Mouse (Mus musculus) thymus, postnatal 4 days (tissue): ENCODE measurements around the gene Ick.
"Not testable (repeated sequence)": the region's sequence is repeated elsewhere in the genome, so short reads cannot be mapped to it uniquely, and the experiment has no call there.

Experiments used
- DNase-seq: peaks from one replicate; pipeline ENCODE4 v3.0.0; 2021

Ick gene

DNA sequence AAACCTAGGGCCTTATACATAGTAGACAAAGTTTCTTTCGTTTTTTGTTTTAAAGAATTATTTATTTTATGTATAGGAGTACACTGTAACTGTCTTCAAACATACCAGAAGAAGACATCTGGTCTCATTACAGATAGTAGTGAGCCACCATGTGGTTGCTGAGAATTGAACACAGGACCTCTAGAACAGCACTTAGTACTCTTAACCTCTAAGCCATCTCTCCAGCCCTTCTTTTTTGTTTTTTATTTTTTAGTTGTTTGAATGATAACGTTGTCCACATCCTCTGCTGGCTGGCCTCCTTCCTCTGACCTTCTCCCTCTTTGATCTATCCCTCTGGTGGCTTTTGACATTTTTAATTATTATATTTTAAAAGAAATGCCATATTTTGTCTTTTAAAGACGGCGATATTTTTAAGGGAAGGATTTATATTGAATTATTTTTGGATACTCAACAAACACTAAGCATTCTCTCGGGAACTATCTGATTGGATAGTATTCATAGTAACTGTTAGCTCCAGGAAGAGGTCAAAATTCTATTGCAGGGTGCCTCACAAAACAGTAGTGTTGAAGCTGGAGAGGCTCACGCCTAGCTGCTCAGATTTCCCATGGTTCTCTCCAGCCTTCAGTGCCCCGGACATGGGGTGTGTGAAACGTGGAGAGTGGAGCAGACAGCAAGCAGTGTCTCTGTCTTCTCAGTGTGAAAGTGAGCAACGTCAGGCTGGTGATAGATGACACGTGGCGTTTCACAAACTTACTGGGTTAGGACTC lies 45.4 kb downstream of the Ick start:
- DNase-seq = no peak

DNA sequence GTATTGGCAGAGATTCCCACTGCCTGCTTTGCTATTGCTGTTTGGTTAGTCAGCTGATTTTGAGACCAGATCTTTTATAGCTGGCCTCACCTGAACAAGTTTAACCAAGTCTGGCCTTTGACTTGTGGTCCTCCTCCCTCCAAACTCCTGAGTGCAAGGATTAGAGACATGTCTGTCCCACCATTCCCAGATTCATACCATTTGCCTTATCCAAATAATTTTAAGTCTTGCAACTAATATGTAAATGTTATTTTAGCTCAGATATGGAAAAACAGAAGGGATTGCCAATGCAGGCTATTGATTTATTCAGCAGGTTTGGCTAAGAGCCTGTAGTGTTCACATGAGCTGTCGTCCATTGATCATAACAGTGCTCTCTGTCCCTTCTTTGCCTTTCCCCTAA lies 48.2 kb downstream of the Ick start:
- DNase-seq = no peak

DNA sequence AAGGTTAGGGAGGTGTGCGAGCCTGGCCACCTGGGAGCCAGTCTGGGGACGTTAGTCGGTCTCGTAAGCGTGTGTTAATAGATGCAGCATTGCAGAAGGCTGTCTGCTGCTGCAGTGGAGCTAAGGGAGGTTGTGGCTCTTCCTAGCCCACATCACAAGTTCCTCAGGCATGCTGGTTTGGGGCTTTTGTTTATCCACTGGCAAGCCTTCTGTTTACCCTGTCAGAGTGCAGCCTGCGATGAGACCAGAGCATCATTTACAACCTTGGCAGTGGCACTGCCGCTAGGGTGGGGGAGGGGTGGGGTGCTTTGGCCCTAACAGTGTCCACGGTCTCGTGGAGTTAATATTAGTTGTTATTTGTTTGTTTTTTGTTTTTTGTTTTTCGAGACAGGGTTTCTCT lies 54.3 kb downstream of the Ick start:
- DNase-seq = no peak

DNA sequence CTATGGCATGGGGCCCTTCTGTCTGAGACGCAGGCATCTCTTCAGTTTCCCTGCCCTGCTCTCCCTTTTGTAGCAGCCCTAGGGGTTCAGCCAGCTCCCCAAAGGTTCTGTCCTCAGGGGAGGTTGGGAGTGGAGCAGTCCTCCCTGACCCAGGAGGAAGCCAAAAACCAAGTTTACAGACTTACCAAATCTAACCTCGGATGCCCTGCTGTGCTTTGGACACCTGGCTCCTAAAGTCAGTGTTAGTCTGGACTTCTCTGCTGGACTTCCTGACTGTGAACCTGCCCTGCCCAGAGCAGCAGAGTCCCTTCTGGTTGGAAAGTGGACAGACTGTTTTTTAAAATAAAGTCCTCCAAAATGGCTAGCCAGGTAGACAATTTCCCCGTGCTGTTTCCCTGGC lies 55.7 kb downstream of the Ick start:
- no peak for DNase-seq

GRCm38 (mm10) chr9:78165454-78165853 lies 56.5 kb downstream of the Ick start:
- no peak for DNase-seq

DNA sequence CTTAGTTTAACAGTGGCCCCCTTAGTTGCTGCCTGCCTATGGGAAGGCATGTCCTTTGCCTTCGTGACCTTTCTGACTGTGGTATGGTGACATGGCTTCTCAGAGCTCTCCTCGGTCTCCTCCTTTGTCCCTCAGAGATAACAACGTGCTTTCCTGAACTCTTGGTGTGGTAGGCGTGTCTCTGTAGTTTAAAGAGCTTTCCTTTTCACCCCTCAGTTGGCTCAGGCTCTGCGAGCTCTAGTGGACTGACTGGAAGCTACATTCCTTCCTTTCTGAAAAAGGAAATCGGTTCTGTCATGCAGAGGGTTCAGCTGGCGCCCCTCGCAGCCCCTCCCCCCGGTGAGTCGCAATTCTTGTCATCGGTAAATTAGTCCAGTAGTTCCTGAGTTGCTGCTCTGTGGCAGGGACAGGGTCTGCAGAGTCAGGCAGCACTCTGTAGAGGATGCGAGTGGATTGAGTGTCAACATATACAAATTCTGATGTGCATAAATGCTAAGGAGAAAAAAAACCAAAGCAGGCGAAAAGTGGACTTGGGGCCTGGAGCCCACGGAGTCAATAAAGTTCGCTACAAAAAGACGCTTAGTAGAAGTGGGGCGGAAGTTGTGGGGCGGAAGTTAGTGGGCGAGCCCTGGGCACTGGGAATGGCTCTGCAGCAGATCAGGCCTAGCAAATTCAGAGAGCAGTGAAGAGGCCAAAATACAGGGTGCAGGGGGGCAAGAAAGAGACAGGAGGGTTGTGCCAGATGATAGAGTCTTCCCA lies 57.9 kb downstream of the Ick start:
- peak; percentile 20 for DNase-seq

- no peak for DNase-seq
These were observed 58.5 kb downstream of the Ick start for GRCm38 (mm10) chr9:78167453-78167969.

GRCm38 (mm10) chr9:78168864-78169263 lies 59.9 kb downstream of the Ick start:
- no peak for DNase-seq

DNA sequence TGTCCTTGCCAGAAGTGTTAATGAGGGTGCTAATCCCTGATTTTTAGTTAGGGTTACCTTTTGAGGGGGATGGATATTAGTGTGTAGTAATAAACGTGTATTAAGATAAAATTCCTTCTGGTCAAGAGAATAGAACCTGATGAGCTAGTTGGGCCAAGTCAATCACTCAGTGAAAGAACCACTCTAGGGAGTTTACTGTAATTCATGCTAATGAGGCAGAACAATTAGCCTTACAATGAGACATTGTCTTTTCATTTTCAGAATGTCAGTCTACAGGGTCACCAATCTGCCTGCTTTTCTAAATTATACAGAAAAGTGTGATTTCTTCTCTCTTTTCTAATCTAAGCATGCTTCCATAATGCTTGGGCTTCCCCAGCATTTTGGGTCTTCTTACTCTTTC lies 65.0 kb downstream of the Ick start:
- DNase-seq = no peak

GRCm38 (mm10) chr9:78174925-78175276 lies 65.9 kb downstream of the Ick start:
- DNase-seq = not testable (repeated sequence)

- peak; percentile 99 for DNase-seq
These were observed 66.5 kb downstream of the Ick start for GRCm38 (mm10) chr9:78175277-78176200.

GRCm38 (mm10) chr9:78176201-78176727 lies 67.3 kb downstream of the Ick start:
- peak; percentile 64 for DNase-seq

DNA sequence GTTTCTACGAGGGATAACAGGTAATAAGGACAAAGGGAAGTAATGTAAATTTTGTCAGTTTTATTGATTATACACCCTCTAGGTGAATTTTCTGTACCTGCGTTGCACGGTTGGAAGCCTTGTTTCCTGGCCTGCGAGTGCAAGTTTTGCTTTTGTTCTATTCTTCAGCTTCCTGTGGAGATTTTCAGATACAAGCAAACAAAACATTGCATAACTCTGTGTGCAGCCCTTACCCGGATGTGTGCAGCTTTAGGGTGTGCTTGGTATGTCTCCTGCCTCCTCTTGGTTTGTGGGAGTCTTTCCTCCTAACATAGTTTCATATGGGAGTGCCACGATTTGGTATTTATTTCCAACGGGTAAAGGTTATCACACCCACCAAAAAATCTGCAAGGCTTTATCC lies 67.8 kb downstream of the Ick start:
- DNase-seq = peak; percentile 49

GRCm38 (mm10) chr9:78178197-78178596 lies 69.2 kb downstream of the Ick start:
- no peak for DNase-seq

DNA sequence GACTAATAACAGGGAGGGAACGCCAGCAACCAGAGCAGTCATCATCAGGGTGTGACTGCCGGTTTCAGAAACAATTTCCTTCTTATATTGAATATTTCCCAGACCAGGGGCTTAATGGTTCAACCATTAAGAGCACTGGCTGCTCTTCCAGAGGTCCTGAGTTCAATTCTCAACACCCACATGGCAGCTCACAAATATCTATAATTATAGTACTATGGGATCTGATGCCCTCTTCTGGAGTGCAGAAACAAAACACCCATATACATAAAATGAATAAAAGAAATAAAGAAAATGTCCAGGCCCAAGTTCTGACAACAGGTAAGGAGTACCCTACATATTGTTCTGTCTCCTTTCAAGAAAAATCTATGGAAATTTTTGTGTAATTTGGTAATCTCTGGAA lies 70.1 kb downstream of the Ick start:
- no peak for DNase-seq

- DNase-seq = not testable (repeated sequence)
These were observed 73.5 kb downstream of the Ick start, which contains the start of gene Gsta4 for GRCm38 (mm10) chr9:78182474-78182873. Gsta4 (plus strand) TSS chr9:78182774.

- no peak for DNase-seq
These were observed 76.7 kb downstream of the Ick start for GRCm38 (mm10) chr9:78185686-78186085.

DNA sequence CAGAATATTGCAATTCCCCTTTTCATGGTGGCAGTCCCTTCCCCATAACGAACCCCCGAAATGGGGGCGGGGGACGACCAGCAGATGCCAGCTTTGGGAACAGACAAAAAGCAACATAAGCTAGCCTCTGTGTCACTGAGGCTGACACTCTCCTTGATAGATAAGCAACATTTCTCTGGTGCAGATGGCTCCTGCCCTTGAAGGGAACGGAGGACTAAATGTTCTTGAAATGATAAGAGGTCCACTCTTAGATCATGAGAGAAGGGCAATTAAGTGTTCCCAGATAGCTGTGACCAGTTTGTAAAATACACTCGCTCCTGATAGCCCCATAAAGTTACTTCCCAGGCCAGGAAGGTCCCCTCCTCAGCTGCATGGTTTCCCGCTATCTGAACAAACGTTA lies 79.9 kb downstream of the Ick start:
- no peak for DNase-seq

DNA sequence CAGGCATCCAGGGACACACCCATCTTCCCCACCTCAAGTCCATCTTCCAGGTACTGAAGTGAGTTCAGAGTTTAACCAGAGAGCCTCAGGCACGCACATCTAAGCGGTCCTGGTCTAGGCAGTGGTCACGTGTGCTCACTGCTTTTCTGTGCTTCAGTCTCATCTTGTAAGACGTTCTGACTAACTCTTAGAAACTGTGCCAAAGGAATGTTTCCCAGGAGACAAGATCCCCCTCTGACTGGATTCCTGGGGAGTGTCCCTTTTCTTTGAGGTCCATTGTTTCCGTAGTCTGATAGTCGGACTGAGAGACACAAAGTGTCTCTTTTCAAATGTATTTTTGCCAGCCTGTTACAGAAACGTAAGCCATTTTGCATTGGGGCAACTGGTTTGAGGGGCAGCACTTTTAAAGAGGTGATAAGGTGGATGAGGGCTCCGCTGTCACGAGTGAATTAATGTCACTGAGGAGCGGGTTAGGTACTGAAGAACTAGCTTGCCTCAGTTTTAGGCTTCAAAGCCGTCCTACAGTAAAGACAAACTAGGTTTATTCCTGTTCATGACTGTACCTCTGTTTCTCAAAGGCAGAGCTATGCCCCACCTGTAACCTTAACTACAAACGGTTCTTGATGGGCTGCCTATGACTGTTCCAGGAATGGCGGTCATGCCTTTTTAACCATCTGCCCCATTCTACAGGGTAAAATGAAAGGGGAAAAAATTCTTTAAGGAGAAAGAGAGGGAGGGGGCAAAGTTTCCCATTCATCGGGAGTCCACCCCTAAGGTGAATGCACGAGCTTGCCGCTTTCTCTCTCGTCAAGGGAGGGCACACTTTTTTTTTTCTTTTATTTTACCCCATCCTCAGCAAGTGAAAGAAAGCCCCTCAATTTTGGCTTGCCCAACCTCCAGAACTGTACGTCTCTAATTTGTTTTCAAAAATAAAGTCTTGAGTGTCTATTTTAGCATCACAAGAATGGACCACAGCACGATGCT lies 82.0 kb downstream of the Ick start:
- no peak for DNase-seq

- DNase-seq = peak; percentile 87
These were observed 82.7 kb downstream of the Ick start for GRCm38 (mm10) chr9:78191736-78192135.

GRCm38 (mm10) chr9:78193902-78194597 lies 85.1 kb downstream of the Ick start:
- DNase-seq = peak; percentile 58
